In the genomic region with DNA sequence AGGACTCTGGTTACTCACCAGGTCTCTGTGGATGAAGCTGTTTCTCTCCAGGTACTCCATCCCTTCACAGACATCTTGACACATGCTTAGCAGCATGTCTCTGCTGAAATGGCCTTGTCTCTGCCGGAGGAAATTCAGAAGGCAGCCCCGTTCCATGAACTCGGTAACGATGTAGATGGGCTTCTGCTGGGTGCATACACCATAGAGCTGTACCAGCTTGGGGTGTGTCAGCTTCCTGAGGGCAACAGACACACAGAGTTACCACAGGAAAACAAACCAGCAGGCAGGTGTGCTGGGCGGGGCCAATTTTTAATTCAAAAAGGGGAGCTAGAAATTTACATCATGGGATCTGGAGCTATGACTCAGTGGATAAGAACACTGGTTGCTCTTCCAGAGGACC, we compare ENCODE assay signal across 18 mouse cellular contexts. TPM values are rescaled to one million over a fixed set of nuclear protein-coding genes. Genes with fewer than 3 reads are reported as not detected.
DNase-seq lines count a peak whose midpoint lies in the region; ATAC-seq and TF ChIP-seq lines count a peak whose summit lies in the region.
"Had no signal": no experiment of that assay in that cellular context is flagged by ENCODE, and none has a peak within 500 bp of the region (broad histone marks: within the 10 kb centered on the region; RNA-seq: fewer than 3 reads in every experiment).

No protein-coding gene starts in this region.

- H3K4me3 ChIP-seq in heart, postnatal 0 days (ENCODE audit: low read depth, low read length): no peak overlapping the region
- no peak overlapping the region for H3K4me3 ChIP-seq in heart, embryonic 11.5 days (ENCODE audit: low read depth, low read length)
- no peak overlapping the region for H3K4me3 ChIP-seq in lung, postnatal 0 days (ENCODE audit: low read depth, low read length)
- H3K4me3 ChIP-seq: forebrain, embryonic 10.5 days; hindbrain, embryonic 13.5 days; limb, embryonic 13.5 days; liver, embryonic 15.5 days had no signal

- H3K4me1 ChIP-seq in heart, postnatal 0 days (ENCODE audit: control insufficient read depth, insufficient read depth): no peaks in the 10 kb centered on the region
- H3K4me1 ChIP-seq in heart, embryonic 11.5 days (ENCODE audit: control insufficient read depth, insufficient read depth, low read length): no peaks in the 10 kb centered on the region
- H3K4me1 ChIP-seq in lung, postnatal 0 days (ENCODE audit: insufficient read depth, low read depth, low read length): no peaks in the 10 kb centered on the region
- H3K4me1 ChIP-seq: hindbrain, embryonic 13.5 days; liver, embryonic 15.5 days had no signal

- no peak for TF ChIP-seq CTCF in heart, postnatal 0 days (IDR thresholded peaks at IDR 0.05; ENCODE audit: low read depth)
- TF ChIP-seq CTCF in lung, postnatal 0 days (IDR thresholded peaks at IDR 0.05): no peak

- DNase-seq in heart, postnatal 0 days (ENCODE audit: low spot score): no peak
- DNase-seq in CD4-positive helper T cell, adult 2 months (ENCODE audit: low read depth, low spot score): peak; percentile 43
- DNase-seq in induced T-regulatory cell, adult 2 months (ENCODE audit: low read depth): peak; percentile 50
- peak; percentile 32 to 38 for DNase-seq in thymus, postnatal 10 days (ENCODE audit: low spot score in 2 of 2)
- DNase-seq in lung, postnatal 0 days (ENCODE audit: low spot score): no peak
- no peak for DNase-seq in ovary, postnatal 14 days (ENCODE audit: low spot score)
- no peak for DNase-seq in gastrocnemius, postnatal 14 days
- DNase-seq: cerebellum, adult 18-20 months; gastrocnemius, postnatal 36 days had no signal

- ATAC-seq in heart, postnatal 0 days (ENCODE audit: insufficient read depth, low read depth): no peak
- ATAC-seq in heart, embryonic 11.5 days (replicated peaks; ENCODE audit: insufficient number of reproducible peaks, low FRiP score, low TSS enrichment): no peak
- ATAC-seq in lung, postnatal 0 days: no peak
- ATAC-seq: activated CD4-positive, CD25-positive, alpha-beta regulatory T cell, adult 4 months; intestine, postnatal 0 days had no signal

- no peaks in the 10 kb centered on the region for H3K9me3 ChIP-seq in heart, postnatal 0 days (replicated peaks; ENCODE audit: control insufficient read depth, low read length)
- H3K9me3 ChIP-seq in heart, embryonic 11.5 days (replicated peaks; ENCODE audit: control insufficient read depth, low read length): no peaks in the 10 kb centered on the region
- no peaks in the 10 kb centered on the region for H3K9me3 ChIP-seq in lung, postnatal 0 days (ENCODE audit: low read length)
- H3K9me3 ChIP-seq: forebrain, embryonic 10.5 days; hindbrain, embryonic 13.5 days; limb, embryonic 13.5 days; liver, embryonic 15.5 days had no signal

- peak overlapping the region; percentile 52; the same call in 1 of the 2 replicates for H3K27ac ChIP-seq in heart, postnatal 0 days (ENCODE audit: low read depth)
- no peak overlapping the region for H3K27ac ChIP-seq in heart, embryonic 11.5 days (ENCODE audit: low read depth, low read length)
- no peak overlapping the region for H3K27ac ChIP-seq in lung, postnatal 0 days (ENCODE audit: low read length)
- H3K27ac ChIP-seq: forebrain, embryonic 10.5 days; hindbrain, embryonic 13.5 days; limb, embryonic 13.5 days; liver, embryonic 15.5 days had no signal

- no peak overlapping the region for H3K9ac ChIP-seq in heart, postnatal 0 days (replicated peaks; ENCODE audit: low read depth, low read length)
- no peak overlapping the region for H3K9ac ChIP-seq in heart, embryonic 11.5 days (ENCODE audit: low read depth, low read length)
- no peak overlapping the region for H3K9ac ChIP-seq in lung, postnatal 0 days (replicated peaks; ENCODE audit: low read depth)
- H3K9ac ChIP-seq: hindbrain, embryonic 13.5 days; limb, embryonic 13.5 days; liver, embryonic 15.5 days had no signal

- H3K27me3 ChIP-seq in heart, postnatal 0 days (ENCODE audit: control insufficient read depth, insufficient read depth, low read length): no peaks in the 10 kb centered on the region
- H3K27me3 ChIP-seq in heart, embryonic 11.5 days (ENCODE audit: control insufficient read depth, insufficient read depth, low read length): no peaks in the 10 kb centered on the region
- H3K27me3 ChIP-seq in lung, postnatal 0 days (replicated peaks; ENCODE audit: insufficient read depth, low read length): no peaks in the 10 kb centered on the region
- H3K27me3 ChIP-seq: CH12.LX; hindbrain, embryonic 13.5 days; limb, embryonic 13.5 days; liver, embryonic 15.5 days had no signal

- TF ChIP-seq EP300 in heart, postnatal 0 days (IDR thresholded peaks at IDR 0.05; ENCODE audit: low read depth): no peak
- no peak for TF ChIP-seq EP300 in lung, postnatal 0 days (IDR thresholded peaks at IDR 0.05)

- H3K36me3 ChIP-seq in heart, postnatal 0 days (replicated peaks; ENCODE audit: control insufficient read depth, insufficient read depth, low read length): peaks cover 33% of the 10 kb centered on the region
- peaks cover 4% of the 10 kb centered on the region for H3K36me3 ChIP-seq in heart, embryonic 11.5 days (ENCODE audit: control insufficient read depth, insufficient read depth, low read length)
- no peaks in the 10 kb centered on the region for H3K36me3 ChIP-seq in lung, postnatal 0 days (ENCODE audit: insufficient read depth, low read length)
- H3K36me3 ChIP-seq: forebrain, embryonic 10.5 days; limb, embryonic 13.5 days; liver, embryonic 15.5 days had no signal

- intact Hi-C loops in gastrocnemius, postnatal 14 days (cut with DNase I; ENCODE audit: low total_unique reads): no loop called here

- 91% methylated on average over 5 of the region's 5 CpGs for WGBS in heart, postnatal 0 days
- WGBS in heart, embryonic 11.5 days (ENCODE audit: insufficient replicate concordance): 85% methylated on average over 5 of the region's 5 CpGs
- 82% methylated on average over 5 of the region's 5 CpGs for WGBS in lung, postnatal 0 days

- no peak overlapping the region for H3K4me2 ChIP-seq in heart, postnatal 0 days (ENCODE audit: low read depth, low read length)
- H3K4me2 ChIP-seq in heart, embryonic 11.5 days: no peak overlapping the region
- no peak overlapping the region for H3K4me2 ChIP-seq in lung, postnatal 0 days (replicated peaks; ENCODE audit: low read depth, low read length)
- H3K4me2 ChIP-seq: hindbrain, embryonic 13.5 days; limb, embryonic 13.5 days; liver, embryonic 15.5 days; midbrain, embryonic 11.5 days had no signal

RNA-seq across cellular contexts. Expression of a gene that starts 11.0 kb away (rescaled TPM):
- 0.19 TPM in 1 of 2 replicates, not detected in the other for total RNA-seq in heart, postnatal 0 days (2014; rRNA removed; ENCODE audit: low replicate concordance)
- polyA plus RNA-seq in heart, postnatal 0 days (2015; fragmentation: Nextera tagmentation; extraction: Ambion mirVana): 0.10 TPM in 1 of 2 replicates, not detected in the other
- 0.04 TPM in 1 of 2 replicates, not detected in the other for polyA plus RNA-seq in heart, embryonic 11.5 days (2014; fragmentation: Nextera tagmentation; extraction: Ambion mirVana)
- 0.19 and 0.32 TPM in 2 replicates for polyA plus RNA-seq in lung, postnatal 0 days (2015; fragmentation: Nextera tagmentation; extraction: Ambion mirVana)
- under 1 TPM in 1 of 2 experiments, not detected in 1; 0.04 TPM for total RNA-seq in gastrocnemius, postnatal 14 days (2021)
- polyA plus RNA-seq: forebrain, embryonic 10.5 days; midbrain, embryonic 11.5 days had no signal

Comparison
In these comparisons a context has a peak if more than half of its experiments do, and no peak if none do; other contexts are left out.
1. DNase-seq: peak in CD4-positive helper T cell, adult 2 months (single experiment), induced T-regulatory cell, adult 2 months (single experiment) and thymus, postnatal 10 days (2 of 2); none in heart, postnatal 0 days (single experiment), lung, postnatal 0 days (single experiment), ovary, postnatal 14 days (single experiment) and gastrocnemius, postnatal 14 days (single experiment).